Mouse (Mus musculus): ENCODE measurements around the gene Kcnab3.

Gene Kcnab3

GRCm38 (mm10) chr11:69331929-69332405 lies 5.9 kb downstream of the Kcnab3 start:
- peak; percentile 48 to 66 for DNase-seq (ENCODE audit: low read depth in 2 of 2, low spot score in 2 of 2)

- DNase-seq (ENCODE audit: low read depth in 2 of 2, low spot score in 2 of 2): no peak
Observed at GRCm38 (mm10) chr11:69332713-69333253, 6.7 kb downstream of the Kcnab3 start.

GRCm38 (mm10) chr11:69333922-69334321 lies 7.9 kb downstream of the Kcnab3 start:
- no peak for DNase-seq (ENCODE audit: low read depth in 2 of 2, low spot score in 2 of 2)

- DNase-seq (ENCODE audit: low read depth in 2 of 2, low spot score in 2 of 2): no peak
Observed at GRCm38 (mm10) chr11:69334796-69335195, 8.7 kb downstream of the Kcnab3 start.

- DNase-seq (ENCODE audit: low read depth in 2 of 2, low spot score in 2 of 2): peak; percentile 51 to 53
Observed at GRCm38 (mm10) chr11:69340161-69341131, 14.4 kb downstream of the Kcnab3 start, which contains the start of gene Rnf227. Gene Rnf227 (plus strand): TSS chr11:69340461.

- no peak for DNase-seq (ENCODE audit: low read depth in 2 of 2, low spot score in 2 of 2)
Observed at GRCm38 (mm10) chr11:69346441-69346840, 20.4 kb downstream of the Kcnab3 start.

- no peak for DNase-seq (ENCODE audit: low read depth in 2 of 2, low spot score in 2 of 2)
Observed at GRCm38 (mm10) chr11:69356544-69356943, 30.5 kb downstream of the Kcnab3 start.

- no peak for DNase-seq (ENCODE audit: low read depth in 2 of 2, low spot score in 2 of 2)
Observed at GRCm38 (mm10) chr11:69357690-69358089, 31.6 kb downstream of the Kcnab3 start.

GRCm38 (mm10) chr11:69362021-69362420 lies 36.0 kb downstream of the Kcnab3 start:
- DNase-seq (ENCODE audit: low read depth in 2 of 2, low spot score in 2 of 2): no peak

- no peak for DNase-seq (ENCODE audit: low read depth in 2 of 2, low spot score in 2 of 2)
Observed at GRCm38 (mm10) chr11:69362479-69362878, 36.4 kb downstream of the Kcnab3 start.

- no peak for DNase-seq (ENCODE audit: low read depth in 2 of 2, low spot score in 2 of 2)
Observed at GRCm38 (mm10) chr11:69364376-69364775, 38.3 kb downstream of the Kcnab3 start.

- no peak for DNase-seq (ENCODE audit: low read depth in 2 of 2, low spot score in 2 of 2)
Observed at GRCm38 (mm10) chr11:69364910-69365309, 38.9 kb downstream of the Kcnab3 start.

GRCm38 (mm10) chr11:69365722-69366121 lies 39.7 kb downstream of the Kcnab3 start:
- no peak for DNase-seq (ENCODE audit: low read depth in 2 of 2, low spot score in 2 of 2)

- peak; percentile 83 to 86 for DNase-seq (ENCODE audit: low read depth in 2 of 2, low spot score in 2 of 2)
Observed at GRCm38 (mm10) chr11:69366157-69366854, 40.2 kb downstream of the Kcnab3 start.

- peak; percentile 28 to 55 for DNase-seq (ENCODE audit: low read depth in 2 of 2, low spot score in 2 of 2)
Observed at GRCm38 (mm10) chr11:69366855-69367615, 41.0 kb downstream of the Kcnab3 start.

- no peak for DNase-seq (ENCODE audit: low read depth in 2 of 2, low spot score in 2 of 2)
Observed at GRCm38 (mm10) chr11:69367616-69368355, 41.7 kb downstream of the Kcnab3 start.

GRCm38 (mm10) chr11:69368356-69369214 lies 42.5 kb downstream of the Kcnab3 start:
- peak; percentile 20 to 22 for DNase-seq (ENCODE audit: low read depth in 2 of 2, low spot score in 2 of 2)

- DNase-seq (ENCODE audit: low read depth in 2 of 2, low spot score in 2 of 2): no peak
Observed at GRCm38 (mm10) chr11:69369215-69369989, 43.3 kb downstream of the Kcnab3 start, which contains the start of gene Chd3. Gene Chd3 (minus strand): TSS chr11:69369406.

All from CD8-positive naive resting alpha-beta T cell, adult 2 months (primary cell).